Mouse (Mus musculus) embryonic facial prominence, embryonic 15.5 days (tissue): ENCODE data around the gene Gatb. TPM values are rescaled to one million over a fixed set of nuclear protein-coding genes. Genes with fewer than 3 reads are reported as not detected.

ENCODE experiments used
- ATAC-seq: fragments of 200-750 bp; cut with Nextera tagmentation; 2 replicates; pipeline ENCODE4 v1.8.0; 2017; ENCODE audit warnings: low read depth, moderate TSS enrichment; ENCODE audit not compliant: insufficient number of reproducible peaks, low FRiP score, low TSS enrichment
- H3K27ac ChIP-seq: fragments of 300-500 bp; sonication (generic); replicated peaks from 2 replicates; pipeline ENCODE4 v1.5.1; 2015; ENCODE audit warnings: mild to moderate bottlenecking, inconsistent platforms
- H3K27me3 ChIP-seq: fragments of 300-500 bp; sonication (generic); 2 replicates; pipeline ENCODE4 v1.6.1; 2015; ENCODE audit warnings: inconsistent platforms
- H3K36me3 ChIP-seq: fragments of 300-500 bp; sonication (generic); 2 replicates; pipeline ENCODE4 v1.6.1; 2015; ENCODE audit warnings: mild to moderate bottlenecking, inconsistent platforms
- H3K4me1 ChIP-seq: fragments of 300-500 bp; sonication (generic); 2 replicates; pipeline ENCODE4 v1.6.1; 2015; ENCODE audit warnings: inconsistent platforms
- H3K4me2 ChIP-seq: fragments of 300-500 bp; sonication (generic); replicated peaks from 2 replicates; pipeline ENCODE4 v1.6.1; 2015; ENCODE audit warnings: mild to moderate bottlenecking, inconsistent platforms
- H3K4me3 ChIP-seq: fragments of 300-500 bp; sonication (generic); replicated peaks from 2 replicates; pipeline ENCODE4 v1.5.1; 2015; ENCODE audit warnings: mild to moderate bottlenecking, inconsistent platforms
- H3K9ac ChIP-seq: fragments of 300-500 bp; sonication (generic); 2 replicates; pipeline ENCODE4 v1.6.1; 2015; ENCODE audit warnings: inconsistent platforms
- H3K9me3 ChIP-seq: fragments of 300-500 bp; sonication (generic); replicated peaks from 2 replicates; pipeline ENCODE4 v1.6.1; 2016; ENCODE audit warnings: inconsistent platforms
- WGBS: fragments of 180-500 bp; shearing (Covaris S2); methylation state at CpG from one replicate; pipeline ENCODE4 v1.1.7; 2015; 5-methylcytosine and 5-hydroxymethylcytosine counted together
- polyA plus RNA-seq: library from polyadenylated mRNA; unstranded; fragments of >200 nt; fragmentation: Nextera tagmentation; extraction: Ambion mirVana; gene quantifications from 2 replicates; pipeline ENCODE4 v1.2.1, GENCODE M21; 2015

The Gatb gene
- polyA plus RNA-seq, 1 experiment from 2014 or later, result 17.7 TPM

- no peak for ATAC-seq
- Histone ChIP-seq H3K4me1 (no peaks in the 10 kb centered on the region), H3K9me3 (no peaks in the 10 kb centered on the region), H3K4me2 (no peak overlapping the region), H3K4me3 (no peak overlapping the region), H3K9ac (no peak overlapping the region), H3K36me3 (no peaks in the 10 kb centered on the region), H3K27me3 (no peaks in the 10 kb centered on the region), H3K27ac (no peak overlapping the region)
- WGBS, result 61% methylated on average over 7 of the region's 7 CpGs
These were observed 107.2 kb downstream of the Gatb start for GRCm38 (mm10) chr3:85681136-85681535.

GRCm38 (mm10) chr3:85683618-85684017 lies 109.7 kb downstream of the Gatb start:
- WGBS, result 79% methylated on average over 5 of the region's 5 CpGs
- Histone ChIP-seq H3K27me3 (no peaks in the 10 kb centered on the region), H3K36me3 (no peaks in the 10 kb centered on the region), H3K9ac (no peak overlapping the region), H3K4me1 (no peaks in the 10 kb centered on the region), H3K27ac (no peak overlapping the region), H3K4me2 (no peak overlapping the region), H3K9me3 (no peaks in the 10 kb centered on the region), H3K4me3 (no peak overlapping the region)
- ATAC-seq, result no peak

DNA sequence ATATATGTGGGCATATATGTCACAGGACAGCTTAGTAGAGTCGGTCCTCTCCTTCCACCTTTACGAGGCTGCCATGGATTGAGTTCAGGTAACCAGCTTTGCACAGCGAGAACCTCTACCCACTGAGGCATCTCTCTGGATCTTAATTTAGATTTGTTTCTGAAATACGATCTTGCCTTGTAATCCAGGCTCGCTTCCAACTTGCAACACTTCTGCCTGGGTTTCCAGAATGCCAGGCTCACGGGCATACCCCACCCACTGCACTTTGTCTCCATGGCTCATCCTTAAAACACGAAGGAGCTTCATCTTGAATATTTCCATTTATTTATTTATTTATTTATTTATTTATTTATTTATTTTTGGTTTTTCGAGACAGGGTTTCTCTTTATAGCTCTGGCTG lies 111.4 kb downstream of the Gatb start:
- H3K4me3 ChIP-seq, result no peak overlapping the region
- H3K36me3 ChIP-seq, result no peaks in the 10 kb centered on the region
- no peak overlapping the region for H3K4me2 ChIP-seq
- H3K4me1 ChIP-seq, result no peaks in the 10 kb centered on the region
- no peak for ATAC-seq
- no peak overlapping the region for H3K27ac ChIP-seq
- H3K9ac ChIP-seq, result no peak overlapping the region
- WGBS, result 82% methylated on average over 8 of the region's 8 CpGs
- H3K9me3 ChIP-seq, result no peaks in the 10 kb centered on the region
- H3K27me3 ChIP-seq, result no peaks in the 10 kb centered on the region

- Histone ChIP-seq H3K9me3 (no peaks in the 10 kb centered on the region), H3K4me2 (no peak overlapping the region), H3K4me1 (no peaks in the 10 kb centered on the region), H3K27me3 (no peaks in the 10 kb centered on the region), H3K27ac (no peak overlapping the region), H3K36me3 (no peaks in the 10 kb centered on the region), H3K9ac (no peak overlapping the region), H3K4me3 (no peak overlapping the region)
- WGBS, result 95% methylated on average over 14 of the region's 14 CpGs
- no peak for ATAC-seq
These were observed 114.4 kb downstream of the Gatb start for GRCm38 (mm10) chr3:85688341-85688740.

- no peak overlapping the region for H3K9ac ChIP-seq
- H3K36me3 ChIP-seq, result no peaks in the 10 kb centered on the region
- H3K27me3 ChIP-seq, result no peaks in the 10 kb centered on the region
- no peaks in the 10 kb centered on the region for H3K4me1 ChIP-seq
- WGBS, result 77% methylated on average over 4 of the region's 4 CpGs
- no peak overlapping the region for H3K4me3 ChIP-seq
- no peak overlapping the region for H3K27ac ChIP-seq
- no peak overlapping the region for H3K4me2 ChIP-seq
- no peak for ATAC-seq
- no peaks in the 10 kb centered on the region for H3K9me3 ChIP-seq
These were observed 117.2 kb downstream of the Gatb start for GRCm38 (mm10) chr3:85691134-85691533.

DNA sequence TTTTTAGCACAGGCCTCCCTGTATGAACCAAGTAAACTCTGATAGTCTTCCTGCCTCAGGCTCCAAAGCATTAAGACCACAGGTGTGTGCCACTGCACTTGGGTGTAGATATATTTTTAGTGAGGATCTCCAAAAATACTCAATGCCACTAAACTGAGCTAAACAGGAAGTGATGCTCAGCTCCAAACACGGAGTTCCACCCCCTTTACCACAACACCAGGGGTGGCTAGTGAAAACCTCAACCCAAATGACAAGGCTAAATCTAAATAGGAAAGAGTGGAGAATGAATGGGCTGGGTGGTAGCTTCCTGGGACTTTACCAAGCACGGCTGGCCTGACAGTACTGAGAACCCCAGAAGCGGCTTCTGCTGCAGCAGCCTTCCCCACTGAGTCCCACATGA lies 119.1 kb downstream of the Gatb start:
- Histone ChIP-seq H3K4me2 (no peak overlapping the region), H3K9me3 (no peaks in the 10 kb centered on the region), H3K36me3 (no peaks in the 10 kb centered on the region), H3K4me1 (no peaks in the 10 kb centered on the region), H3K4me3 (no peak overlapping the region), H3K27me3 (no peaks in the 10 kb centered on the region), H3K27ac (no peak overlapping the region), H3K9ac (no peak overlapping the region)
- ATAC-seq, result no peak
- 41% methylated on average over 3 of the region's 3 CpGs for WGBS

DNA sequence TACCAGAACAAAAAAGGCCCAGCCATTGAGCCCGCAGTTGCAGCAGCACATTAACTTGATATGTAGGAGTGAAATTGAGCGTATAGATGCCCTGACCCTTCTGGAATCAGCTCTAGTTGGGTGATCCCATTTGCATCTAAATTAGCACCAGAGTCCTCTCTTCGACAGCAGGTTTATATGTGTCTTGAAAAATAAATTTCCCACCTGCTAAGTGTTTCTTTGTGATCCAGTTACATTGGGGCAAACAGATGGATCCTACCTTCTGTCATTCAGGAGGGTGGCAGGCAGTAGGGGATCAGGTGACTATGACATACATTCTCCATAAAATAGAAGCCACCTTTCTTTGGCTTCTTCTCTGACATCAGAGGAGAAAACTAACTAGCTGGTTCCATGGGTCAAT lies 121.1 kb downstream of the Gatb start:
- Histone ChIP-seq H3K27ac (no peak overlapping the region), H3K4me3 (no peak overlapping the region), H3K4me2 (no peak overlapping the region), H3K27me3 (no peaks in the 10 kb centered on the region), H3K9ac (no peak overlapping the region), H3K9me3 (no peaks in the 10 kb centered on the region), H3K4me1 (no peaks in the 10 kb centered on the region), H3K36me3 (no peaks in the 10 kb centered on the region)
- WGBS, result 80% methylated on average over 3 of the region's 3 CpGs
- ATAC-seq, result no peak

GRCm38 (mm10) chr3:85698496-85698895 lies 124.6 kb downstream of the Gatb start:
- Histone ChIP-seq H3K4me1 (no peaks in the 10 kb centered on the region), H3K4me3 (no peak overlapping the region), H3K27ac (no peak overlapping the region), H3K9ac (no peak overlapping the region), H3K4me2 (no peak overlapping the region), H3K27me3 (no peaks in the 10 kb centered on the region), H3K36me3 (no peaks in the 10 kb centered on the region), H3K9me3 (no peaks in the 10 kb centered on the region)
- WGBS, result 81% methylated on average over 4 of the region's 4 CpGs
- no peak for ATAC-seq

DNA sequence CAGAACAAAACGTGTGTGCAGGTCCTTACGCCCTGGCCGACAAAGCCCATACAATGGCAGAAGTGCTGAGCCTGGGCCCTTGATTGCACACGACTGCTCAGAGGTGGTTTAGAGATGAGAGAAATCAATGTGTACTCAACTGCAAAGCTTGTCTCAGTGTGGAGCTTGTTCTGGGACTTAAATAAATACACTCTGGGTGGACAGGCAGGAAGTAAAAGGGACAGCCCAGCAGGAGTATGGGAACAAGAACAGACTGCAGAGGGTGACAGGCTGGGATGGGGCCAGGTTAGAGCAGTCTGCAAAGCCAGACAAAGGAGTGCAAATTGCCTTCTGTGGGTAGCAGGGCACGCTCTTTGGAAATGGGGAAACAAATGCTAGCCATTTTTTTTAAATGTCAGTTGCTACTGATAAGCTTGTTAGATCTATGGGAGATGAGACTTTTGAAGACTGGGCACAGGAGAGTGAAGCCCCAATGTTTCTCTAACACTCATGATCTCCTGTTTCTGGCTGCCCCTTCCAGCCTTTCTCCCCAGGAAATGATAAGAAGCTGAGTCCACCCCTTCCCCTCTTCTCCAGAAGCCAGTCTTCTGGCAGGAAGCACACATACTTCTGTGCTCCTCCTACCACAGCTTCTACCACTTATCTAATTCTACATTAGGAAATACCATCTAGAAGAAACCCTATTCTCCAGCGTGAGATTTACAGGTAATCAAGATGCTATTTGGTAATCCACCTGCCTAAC lies 129.4 kb downstream of the Gatb start:
- no peaks in the 10 kb centered on the region for H3K36me3 ChIP-seq
- H3K9ac ChIP-seq, result no peak overlapping the region
- no peak overlapping the region for H3K4me3 ChIP-seq
- WGBS, result 65% methylated on average over 6 of the region's 6 CpGs
- H3K27ac ChIP-seq, result no peak overlapping the region
- H3K9me3 ChIP-seq, result no peaks in the 10 kb centered on the region
- H3K4me2 ChIP-seq, result no peak overlapping the region
- H3K4me1 ChIP-seq, result no peaks in the 10 kb centered on the region
- no peak for ATAC-seq
- H3K27me3 ChIP-seq, result no peaks in the 10 kb centered on the region

Other genes with a start within 250 kb of the Gatb start
- gene Fam160a1, start 243.2 kb downstream of the Gatb start, polyA plus RNA-seq, result 8.8 and 9.4 TPM in 2 replicates